Mouse (Mus musculus) heart, adult 2 months (tissue): ENCODE measurements at regions not wholly inside any gene's neighbourhood (a gene's known extent, or its start where the extent isn't known, plus 50 kb on each side); places are given as distances from the start of the nearest gene placed in this dataset.
"Not testable (repeated sequence)": the region's sequence is repeated elsewhere in the genome, so short reads cannot be mapped to it uniquely, and the experiment has no call there.

Experiments
- CTCF ChIP-seq: fragments of 200-600 bp; IDR thresholded peaks from 2 replicates; pipeline ENCODE4 v1.8.1; 2022; ENCODE audit warnings: antibody characterized with exemption, mild to moderate bottlenecking, moderate library complexity
- EP300 ChIP-seq: fragments of 200-500 bp; IDR thresholded peaks from 2 replicates; pipeline ENCODE4 v1.6.1; 2011; ENCODE audit warnings: low read depth, low read length, control low read depth; ENCODE audit not compliant: insufficient read depth
- POLR2A ChIP-seq: fragments of 200-500 bp; IDR thresholded peaks from 2 replicates; pipeline ENCODE4 v1.6.1; 2011; ENCODE audit warnings: mild to moderate bottlenecking, low read depth, low read length, control low read depth; ENCODE audit not compliant: insufficient read depth

DNA sequence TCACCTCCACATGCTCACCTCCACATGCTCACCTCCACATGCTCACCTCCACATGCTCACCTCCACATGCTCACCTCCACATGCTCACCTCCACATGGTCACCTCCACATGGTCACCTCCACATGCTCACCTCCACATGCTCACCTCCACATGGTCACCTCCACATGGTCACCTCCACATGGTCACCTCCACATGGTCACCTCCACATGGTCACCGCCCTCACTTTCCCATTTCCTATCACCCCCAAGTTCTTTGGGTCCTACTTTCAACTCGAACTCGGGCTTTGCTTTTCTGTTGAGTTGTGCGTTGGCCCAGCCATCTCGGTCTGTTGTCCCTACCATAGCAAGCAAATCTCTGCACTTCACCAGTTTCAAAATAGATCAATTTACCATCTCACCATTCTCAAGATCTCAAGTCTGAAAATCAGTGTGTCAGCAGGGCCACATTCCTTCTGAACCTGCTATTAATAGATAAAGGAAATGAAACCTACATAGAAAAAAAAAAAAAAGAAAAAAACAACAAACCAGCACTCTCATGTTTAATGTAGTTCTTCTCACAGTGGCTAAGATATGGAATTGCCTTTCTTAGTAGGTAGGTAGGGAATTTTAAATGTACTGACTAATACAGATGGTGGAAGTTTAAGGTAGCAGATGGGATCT lies 724.0 kb upstream of the 4930452B06Rik start:
- TF ChIP-seq POLR2A, CTCF, EP300: not testable (repeated sequence)
